Mouse (Mus musculus) cerebellum, adult 9-11 months (tissue): ENCODE data around the gene Zim1.

Experiments
- DNase-seq: peaks from one replicate; pipeline ENCODE4 v3.0.0; 2022

Zim1 gene

GRCm38 (mm10) chr7:6696241-6697045, at the start of gene Zim1:
Zim1 (minus strand) TSS chr7:6696450.
- DNase-seq, result peak; percentile 83

DNA sequence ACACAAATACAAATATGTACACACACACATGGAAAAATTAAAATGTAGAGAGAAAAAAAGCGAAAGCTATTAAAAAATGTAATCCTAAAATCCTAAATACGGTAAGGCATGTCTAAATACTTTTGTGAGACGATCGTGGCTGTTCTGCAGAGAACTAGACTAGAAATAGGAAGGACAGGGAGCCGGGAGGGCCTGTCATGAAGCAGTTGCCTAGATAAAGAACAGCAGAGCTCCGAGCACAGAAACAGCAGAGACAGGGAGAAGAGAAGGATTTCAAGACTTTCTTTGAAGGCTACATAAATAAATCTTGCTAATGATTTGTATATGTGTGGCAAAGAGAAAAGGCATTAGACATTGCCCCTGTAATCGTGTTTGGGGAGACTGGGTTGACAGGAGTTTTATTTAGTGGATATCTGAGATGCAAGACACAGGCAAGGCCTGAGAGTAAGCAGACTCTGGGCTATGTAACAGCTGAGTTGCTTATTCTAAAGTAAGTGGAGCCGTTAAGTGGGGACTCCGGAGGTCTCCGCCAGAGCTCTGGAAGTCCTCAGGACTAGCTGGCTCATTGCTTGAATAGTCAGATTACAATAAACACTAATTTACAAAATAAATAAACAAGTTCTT, 48.1 kb upstream of the Zim1 start:
- no peak for DNase-seq

GRCm38 (mm10) chr7:6736060-6736459, 39.8 kb upstream of the Zim1 start:
- DNase-seq, result no peak

GRCm38 (mm10) chr7:6731930-6732329, 35.7 kb upstream of the Zim1 start:
- DNase-seq, result no peak

- DNase-seq, result no peak
Observed at GRCm38 (mm10) chr7:6731373-6731772, 35.1 kb upstream of the Zim1 start.

DNA sequence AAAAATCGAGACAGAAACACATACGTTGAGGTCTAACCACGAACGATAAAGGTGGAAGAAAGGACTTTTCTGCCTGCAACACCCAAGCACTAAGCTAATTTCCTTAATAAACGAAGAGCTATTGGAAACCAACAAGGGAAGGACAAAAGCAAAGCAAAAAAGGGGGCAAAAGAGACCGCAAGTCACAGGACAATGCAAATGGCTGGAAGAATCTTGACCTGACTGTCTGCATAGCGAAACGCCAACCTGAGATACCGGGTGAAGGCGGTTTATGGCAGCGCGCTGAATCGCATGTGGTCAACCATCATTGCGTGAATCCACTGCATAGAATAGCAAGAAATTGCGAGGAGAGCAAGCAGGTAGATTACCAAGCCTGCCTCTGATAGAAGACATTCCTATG, 34.6 kb upstream of the Zim1 start:
- DNase-seq, result peak; percentile 57

GRCm38 (mm10) chr7:6730241-6730640, 34.0 kb upstream of the Zim1 start, which contains the start of the genes Peg3 and Usp29:
Peg3 (minus strand) TSS chr7:6730431.
Usp29 (plus strand) TSS chr7:6730578.
- peak; percentile 97 for DNase-seq

DNA sequence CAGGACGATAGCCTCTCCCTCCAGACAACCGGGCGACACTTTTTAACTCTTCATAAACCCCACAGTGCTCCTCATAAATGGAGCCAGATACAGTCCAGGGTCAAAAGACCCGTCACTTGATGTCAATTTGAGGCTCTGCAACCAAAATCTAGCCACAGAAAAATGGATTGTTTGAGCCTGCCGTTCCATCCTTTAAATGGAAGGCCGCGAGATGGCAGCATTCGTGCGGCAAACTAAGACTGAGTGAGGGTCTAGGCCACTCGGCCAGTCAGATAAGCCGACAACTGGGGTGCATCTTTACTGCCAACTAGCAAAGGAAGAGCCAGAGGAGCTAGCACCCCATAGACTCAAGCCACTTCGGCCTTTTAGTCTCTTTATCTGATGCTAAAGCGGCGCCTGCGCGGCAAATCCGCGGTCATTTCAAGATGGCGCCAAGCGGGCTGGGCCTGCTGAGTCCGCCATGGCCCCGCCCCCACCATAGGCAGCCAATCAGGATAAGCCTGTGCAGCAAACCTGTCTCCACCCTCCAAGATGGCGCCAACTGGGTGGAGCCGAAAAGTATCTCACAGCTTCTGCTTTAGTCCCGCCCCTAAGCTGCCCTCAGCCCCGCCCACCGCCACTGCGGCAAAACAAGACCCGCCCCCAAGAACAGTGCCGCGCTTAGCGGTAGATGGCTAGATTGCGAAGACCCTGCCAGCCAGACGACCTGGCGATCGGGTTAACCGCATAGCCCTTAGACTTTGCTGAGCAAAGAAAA, 33.0 kb upstream of the Zim1 start:
- peak; percentile 98 for DNase-seq

DNA sequence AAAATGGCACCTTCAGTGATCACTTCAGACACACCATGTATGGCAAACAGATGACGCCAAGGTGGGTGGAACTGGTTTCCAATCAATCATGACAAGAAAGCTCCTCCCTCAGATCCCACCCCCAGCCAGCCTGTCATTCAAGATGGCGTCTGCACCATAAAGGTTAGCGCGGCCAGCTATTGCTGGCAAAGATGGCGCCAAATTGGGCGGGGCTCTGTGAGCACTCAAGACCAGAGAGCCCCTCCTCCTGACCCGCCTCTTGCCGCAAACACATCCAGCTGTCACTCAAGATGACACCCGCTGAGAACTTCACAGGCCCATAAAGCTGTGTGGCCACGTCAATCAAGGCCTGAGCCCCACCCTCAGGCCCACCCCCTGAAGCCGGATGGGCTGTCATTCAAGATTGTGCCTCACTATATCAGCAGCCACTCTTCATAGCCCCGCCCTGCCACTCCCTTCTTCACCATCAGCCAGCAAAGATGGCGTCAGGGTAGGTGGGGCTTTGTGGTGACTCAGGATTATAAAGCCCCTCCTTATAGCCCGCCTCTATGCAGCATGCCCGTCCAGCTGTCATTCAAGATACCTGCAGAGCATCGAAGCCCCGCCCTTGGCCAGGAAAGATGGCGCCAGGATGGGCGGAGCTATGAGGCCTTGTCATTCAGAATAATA, 32.1 kb upstream of the Zim1 start:
- DNase-seq, result peak; percentile 99

DNA sequence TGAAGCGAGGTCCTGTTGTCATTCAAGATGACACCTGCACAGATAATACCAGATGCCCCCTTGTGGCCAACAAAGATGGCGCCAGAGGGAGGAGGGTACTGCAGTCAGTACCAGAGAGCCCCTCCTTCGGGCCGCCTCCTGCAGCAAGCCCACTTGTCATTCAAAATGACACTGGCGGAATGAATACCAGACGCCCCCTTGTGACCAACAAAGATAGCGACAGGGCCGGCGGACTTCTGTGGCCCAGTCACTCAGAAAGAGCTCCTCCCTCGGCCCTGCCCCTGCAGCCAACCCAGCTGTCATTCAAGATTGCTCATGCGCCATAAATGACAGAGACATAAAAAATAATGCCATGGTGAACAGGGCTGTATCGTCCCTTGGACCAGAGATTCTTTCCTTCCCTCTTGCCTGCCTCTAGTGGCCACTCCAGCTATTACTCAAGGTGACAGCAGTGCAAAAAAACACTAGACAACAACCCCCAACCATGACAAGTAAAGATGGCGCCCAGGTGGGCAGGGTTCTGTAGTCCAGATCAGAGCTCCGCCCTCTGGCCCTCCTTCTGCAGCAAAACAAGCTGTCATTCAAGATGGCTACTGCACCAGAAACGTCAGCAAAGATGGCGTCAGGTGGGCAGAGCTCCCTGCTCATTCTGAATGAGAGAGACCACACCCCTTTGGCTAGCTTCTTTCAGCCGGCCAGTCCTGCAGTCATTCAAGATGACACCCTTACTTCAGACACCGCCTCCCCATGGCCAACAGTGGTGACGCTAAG, 31.3 kb upstream of the Zim1 start:
- peak; percentile 97 for DNase-seq

DNA sequence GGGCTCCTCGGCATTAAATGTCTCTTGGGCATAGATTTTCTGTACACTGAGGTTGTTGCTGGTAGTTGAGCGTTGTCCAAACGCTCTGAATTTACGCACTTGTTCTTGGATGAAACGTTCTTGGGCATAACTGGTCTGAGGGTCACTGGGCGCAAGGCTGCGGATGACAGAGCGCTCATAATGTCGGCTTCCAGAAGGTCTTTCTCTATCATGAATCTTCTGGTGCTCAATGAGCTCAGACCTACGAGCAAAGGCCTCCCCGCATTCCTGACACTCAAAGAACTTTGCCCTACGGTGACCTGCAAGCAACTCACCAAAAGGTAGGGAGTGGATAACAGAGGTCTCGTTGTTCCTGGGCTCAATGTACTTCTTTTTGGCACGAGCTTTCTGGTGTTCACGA, 13.1 kb upstream of the Zim1 start:
- no peak for DNase-seq

GRCm38 (mm10) chr7:6708451-6709180, 12.4 kb upstream of the Zim1 start:
- DNase-seq, result no peak

- no peak for DNase-seq
Observed at GRCm38 (mm10) chr7:6707416-6708015, 11.3 kb upstream of the Zim1 start.

DNA sequence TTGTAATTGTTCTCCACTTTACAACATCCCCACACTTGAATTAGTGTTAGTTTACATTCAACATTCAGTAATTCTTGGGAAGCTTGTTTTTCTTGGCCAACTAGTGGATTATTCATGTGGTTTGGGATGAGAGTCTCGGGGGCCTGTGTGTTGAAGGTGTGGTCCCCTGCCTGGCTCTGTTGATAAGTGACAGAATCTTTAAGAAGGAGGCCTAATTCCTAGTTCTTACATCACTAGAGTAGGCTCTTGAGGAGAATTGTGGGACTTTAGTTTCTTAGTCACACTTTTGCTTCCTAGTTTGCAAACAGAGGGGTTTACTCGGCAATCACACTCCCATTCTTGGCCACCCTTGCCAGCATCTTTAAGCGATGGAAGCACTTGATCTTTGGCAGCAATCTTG, 3.0 kb upstream of the Zim1 start:
- DNase-seq, result no peak

- no peak for DNase-seq
Observed at GRCm38 (mm10) chr7:6685511-6685910, 10.7 kb downstream of the Zim1 start.

DNA sequence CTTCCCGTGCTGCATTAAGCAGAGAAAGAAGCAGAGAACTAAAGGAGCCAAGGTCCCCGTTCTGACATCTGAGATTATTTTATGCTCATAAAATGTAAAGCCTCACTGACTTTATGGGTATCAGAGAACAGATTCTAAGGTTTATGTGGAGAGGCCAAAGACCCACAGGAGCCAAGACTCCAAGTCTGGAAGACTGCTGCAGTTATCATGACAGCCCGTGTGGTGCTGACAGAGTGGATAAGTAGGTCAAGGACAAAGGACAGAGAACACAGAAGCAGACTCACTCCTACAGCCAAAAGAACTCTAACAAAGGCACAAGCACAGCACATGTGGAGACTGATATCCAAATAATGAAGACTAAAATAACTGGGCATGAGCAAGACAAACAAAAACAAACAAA, 29.5 kb downstream of the Zim1 start:
- DNase-seq, result no peak

DNA sequence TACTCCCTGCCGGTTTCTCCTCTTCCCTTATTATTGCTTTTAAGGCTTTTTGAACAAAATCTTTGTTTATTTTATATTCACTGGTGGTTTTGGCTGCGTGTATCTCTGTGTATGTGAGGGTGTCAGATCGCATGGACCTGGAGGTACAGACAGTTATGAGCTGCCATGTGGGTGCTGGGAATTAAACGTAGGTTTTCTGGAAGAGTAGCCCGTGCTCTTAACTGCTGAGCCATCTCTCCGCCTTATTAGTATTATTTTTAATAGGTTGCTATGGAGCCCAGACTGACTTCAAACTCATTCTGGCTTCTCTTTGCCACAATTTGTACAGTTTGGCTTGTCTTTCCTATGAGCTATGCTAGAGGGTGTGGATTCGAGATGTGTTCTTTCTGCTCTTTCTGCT, 32.8 kb downstream of the Zim1 start:
- no peak for DNase-seq

- no peak for DNase-seq
Observed at GRCm38 (mm10) chr7:6659605-6660004, 36.6 kb downstream of the Zim1 start.

GRCm38 (mm10) chr7:6658606-6659005, 37.6 kb downstream of the Zim1 start:
- DNase-seq, result no peak

DNA sequence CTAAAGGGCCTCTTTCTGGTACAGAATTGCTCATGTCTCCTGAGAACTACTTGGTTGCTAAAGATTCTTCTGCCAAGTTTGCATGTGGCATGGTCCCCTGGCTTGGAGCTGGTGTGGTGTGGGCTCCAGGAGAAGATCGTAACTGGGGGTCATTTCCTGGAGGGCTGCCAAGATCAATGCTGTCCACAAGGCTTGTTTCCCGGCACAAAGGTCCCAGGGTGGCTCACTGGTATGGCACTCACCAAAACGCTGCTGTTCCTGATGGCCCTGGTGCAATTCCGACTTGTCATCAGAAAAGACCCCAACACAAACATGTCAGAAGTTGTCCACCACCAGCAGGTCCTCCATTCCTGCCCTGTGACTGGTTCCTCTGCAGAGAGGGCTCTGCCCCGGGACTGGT, 44.1 kb downstream of the Zim1 start:
- no peak for DNase-seq

DNA sequence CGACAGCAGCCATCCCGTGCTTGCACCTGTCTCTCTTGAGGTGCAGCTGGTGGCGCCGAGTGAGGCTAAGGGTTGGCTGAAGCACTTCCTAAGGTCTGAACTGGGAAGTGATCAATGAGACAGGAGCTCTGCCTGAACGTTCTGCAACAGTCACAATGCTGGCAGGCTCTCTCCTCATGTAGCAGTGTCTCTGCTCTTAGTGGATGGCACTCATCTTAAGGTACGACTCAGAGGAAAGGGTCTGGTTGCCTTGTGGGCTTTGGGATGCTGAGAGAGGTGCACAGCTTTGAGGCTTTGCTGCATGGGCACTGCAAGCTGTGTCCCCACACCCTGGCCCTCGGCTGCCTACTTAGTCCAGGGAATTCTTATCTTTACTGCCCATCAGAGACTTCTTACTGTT, 45.0 kb downstream of the Zim1 start:
- DNase-seq, result no peak
